Mouse (Mus musculus) heart, postnatal 36 days (tissue): ENCODE measurements around the gene Gm49359. TPM values are rescaled to one million over a fixed set of nuclear protein-coding genes. Genes with fewer than 3 reads are reported as not detected.
"Not testable (repeated sequence)": the region's sequence is repeated elsewhere in the genome, so short reads cannot be mapped to it uniquely, and the experiment has no call there.

Experiments used
- DNase-seq, 2 experiments: peaks; one replicate each; pipeline ENCODE4 v3.0.0; 2021 to 2022
- intact Hi-C: fragments of 180-260 bp; cut with DNase I; formaldehyde crosslinking; loops from one replicate; pipeline ENCODE4 v1.15.1; 2025
- microRNA-seq, 2 experiments: library from miRNA; unstranded; fragments of <30 nt; microRNA quantifications; one replicate each; pipeline ENCODE4 v1.2.0; 2021; ENCODE audit warnings: borderline number of aligned reads in 2 of 2
- total RNA-seq, 2 experiments: library from RNA; stranded (reverse); gene quantifications; 2 replicates each; pipeline ENCODE4 v1.2.3; 2021

Gm49359 gene
- total RNA-seq = 1 to 10 TPM; 6.6 to 6.7 TPM

GRCm38 (mm10) chr13:62466424-62467334, at the start of gene Gm49359:
Gm49359 (minus strand) TSS chr13:62466832.
- DNase-seq = peak; percentile 87
- intact Hi-C loops = loop anchor here (5.0 kb wide), 1 partner anchor 391 kb away; the partner anchor contains the start of gene Fbp2

GRCm38 (mm10) chr13:62510641-62511420, 44.2 kb upstream of the Gm49359 start:
- DNase-seq, intact Hi-C loops: not testable (repeated sequence)

- intact Hi-C loops, DNase-seq: not testable (repeated sequence)
These were observed 6.0 kb upstream of the Gm49359 start for GRCm38 (mm10) chr13:62472661-62473060.

GRCm38 (mm10) chr13:62469947-62470346, 3.3 kb upstream of the Gm49359 start:
- intact Hi-C loops = loop anchor here (5.0 kb wide), 1 partner anchor 387 kb away; the partner anchor contains the start of gene Fbp2
- DNase-seq = not testable (repeated sequence)

Small RNAs within 50 kb of the gene (microRNA-seq; reads per million reads assigned to microRNA genes)
- 0 reads per million in 2 experiments for gene Gm22256

Other genes starting within 250 kb of the Gm49359 start
- under 1 TPM; 0.35 to 0.53 TPM for gene Gm3604, start 83.7 kb downstream of the Gm49359 start, total RNA-seq
- not detected for gene Zfp935, start 91.7 kb upstream of the Gm49359 start, total RNA-seq
- 1 to 10 TPM; 3.4 to 4.8 TPM for gene Zfp934, start 104.4 kb upstream of the Gm49359 start, total RNA-seq
- gene 6720489N17Rik, start 157.3 kb upstream of the Gm49359 start, total RNA-seq = 1 to 10 TPM in 1 of 2 experiments, under 1 TPM in 1; 0.76 to 1.6 TPM